Mouse (Mus musculus): ENCODE data around the gene Fam166a. TPM values are rescaled to one million over a fixed set of nuclear protein-coding genes. Genes with fewer than 3 reads are reported as not detected.
A peak's percentile ranks its signal among the peaks of the same experiment; 100 is the strongest.

Fam166a gene
- total RNA-seq, 2 experiments from 2014 or later, result not detected

- intact Hi-C loops (cut with DNase I), result no loop called here
- peak; percentile 96 to 98 for DNase-seq (ENCODE audit: extremely low spot score in 1 of 2, low spot score in 2 of 2)
These were observed 43.8 kb downstream of the Fam166a start, which contains the start of gene Tprn for GRCm38 (mm10) chr2:25262291-25262767. Gene Tprn (plus strand): TSS chr2:25262618.

GRCm38 (mm10) chr2:25262795-25263622 lies 44.5 kb downstream of the Fam166a start:
- intact Hi-C loops (cut with DNase I), result no loop called here
- DNase-seq (ENCODE audit: extremely low spot score in 1 of 2, low spot score in 2 of 2), result peak in 1 of 2 experiments; percentile 72

- intact Hi-C loops (cut with DNase I), result no loop called here
- no peak for DNase-seq (ENCODE audit: extremely low spot score in 1 of 2, low spot score in 2 of 2)
These were observed 45.2 kb downstream of the Fam166a start for GRCm38 (mm10) chr2:25263623-25264285.

GRCm38 (mm10) chr2:25264286-25264660 lies 45.7 kb downstream of the Fam166a start:
- intact Hi-C loops (cut with DNase I), result no loop called here
- no peak for DNase-seq (ENCODE audit: extremely low spot score in 1 of 2, low spot score in 2 of 2)

GRCm38 (mm10) chr2:25264851-25265250 lies 46.3 kb downstream of the Fam166a start:
- no peak for DNase-seq (ENCODE audit: extremely low spot score in 1 of 2, low spot score in 2 of 2)
- intact Hi-C loops (cut with DNase I), result no loop called here

- no peak for DNase-seq (ENCODE audit: extremely low spot score in 1 of 2, low spot score in 2 of 2)
- intact Hi-C loops (cut with DNase I), result no loop called here
These were observed 47.5 kb downstream of the Fam166a start for GRCm38 (mm10) chr2:25265897-25266656.

- intact Hi-C loops (cut with DNase I), result no loop called here
- DNase-seq (ENCODE audit: extremely low spot score in 1 of 2, low spot score in 2 of 2), result peak in 1 of 2 experiments; percentile 71
These were observed 48.2 kb downstream of the Fam166a start for GRCm38 (mm10) chr2:25266720-25267119.

GRCm38 (mm10) chr2:25267241-25267640 lies 48.7 kb downstream of the Fam166a start:
- DNase-seq (ENCODE audit: extremely low spot score in 1 of 2, low spot score in 2 of 2), result no peak
- intact Hi-C loops (cut with DNase I), result no loop called here

- intact Hi-C loops (cut with DNase I), result no loop called here
- no peak for DNase-seq (ENCODE audit: extremely low spot score in 1 of 2, low spot score in 2 of 2)
These were observed 49.3 kb downstream of the Fam166a start for GRCm38 (mm10) chr2:25267746-25268309.

Other genes starting within 250 kb of the Fam166a start
- 10 to 100 TPM; 83.8 to 84.2 TPM for gene Mrpl41, start 243.6 kb upstream of the Fam166a start, total RNA-seq (2021)
- gene Pnpla7, start 242.7 kb upstream of the Fam166a start, total RNA-seq (2021), result 10 to 100 TPM in 1 of 2 experiments, 1 to 10 TPM in 1; 8.7 to 12.3 TPM
- 100 to 1,000 TPM; 566 to 585 TPM for gene Nsmf, start 164.4 kb upstream of the Fam166a start, total RNA-seq (2021)
- not detected for gene Entpd8, start 138.4 kb upstream of the Fam166a start, total RNA-seq (2021)
- not detected for gene Noxa1, start 123.6 kb upstream of the Fam166a start, total RNA-seq (2021)
- gene Nrarp, start 38.0 kb upstream of the Fam166a start, total RNA-seq (2021), result 10 to 100 TPM; 34.5 to 41.9 TPM
- 1 to 10 TPM; 1.8 to 1.9 TPM for gene Tor4a, start 21.9 kb upstream of the Fam166a start, total RNA-seq (2021)
- gene Nelfb, start 7.3 kb upstream of the Fam166a start, total RNA-seq (2021), result 10 to 100 TPM; 51.1 to 56.9 TPM
- not detected for gene Stpg3, start 4.1 kb upstream of the Fam166a start, total RNA-seq (2021)
- gene Tubb4b, start 6.0 kb downstream of the Fam166a start, total RNA-seq (2021), result 100 to 1,000 TPM; 484 to 492 TPM
- not detected for gene Slc34a3, start 15.6 kb downstream of the Fam166a start, total RNA-seq (2021)
- gene Rnf224, start 18.0 kb downstream of the Fam166a start, total RNA-seq (2021), result not detected
- 100 to 1,000 TPM; 229 to 231 TPM for gene Rnf208, start 23.5 kb downstream of the Fam166a start, total RNA-seq (2021)
- not detected for gene Cysrt1, start 23.7 kb downstream of the Fam166a start, total RNA-seq (2021)
- gene AL732309.1, start 28.1 kb downstream of the Fam166a start, total RNA-seq (2021), result 1 to 10 TPM in 1 of 2 experiments, not detected in 1; 2.4 TPM
- gene Tmem203, start 36.7 kb downstream of the Fam166a start, total RNA-seq (2021), result 10 to 100 TPM; 30.5 to 31.4 TPM
- 10 to 100 TPM; 10.8 to 14.6 TPM for gene Tprn, start 43.9 kb downstream of the Fam166a start, total RNA-seq (2021)
- 10 to 100 TPM; 72.1 to 81.0 TPM for gene Ssna1, start 53.7 kb downstream of the Fam166a start, total RNA-seq (2021)
- 10 to 100 TPM; 79.7 to 85.1 TPM for gene Anapc2, start 53.7 kb downstream of the Fam166a start, total RNA-seq (2021)
- not detected for gene Tmem210, start 69.4 kb downstream of the Fam166a start, total RNA-seq (2021)
- gene Lrrc26, start 71.2 kb downstream of the Fam166a start, total RNA-seq (2021), result not detected
- 100 to 1,000 TPM; 386 to 400 TPM for gene Grin1, start 100.4 kb downstream of the Fam166a start, total RNA-seq (2021)
- gene Man1b1, start 113.6 kb downstream of the Fam166a start, total RNA-seq (2021), result 10 to 100 TPM; 57.6 to 64.0 TPM
- 10 to 100 TPM; 24.7 to 28.5 TPM for gene Dpp7, start 137.6 kb downstream of the Fam166a start, total RNA-seq (2021)
- 10 to 100 TPM in 1 of 2 experiments, 1 to 10 TPM in 1; 6.3 to 12.1 TPM for gene Uap1l1, start 146.9 kb downstream of the Fam166a start, total RNA-seq (2021)
- gene Sapcd2, start 153.6 kb downstream of the Fam166a start, total RNA-seq (2021), result 1 to 10 TPM; 9.6 to 9.9 TPM
- 10 to 100 TPM; 12.2 to 15.6 TPM for gene Entpd2, start 177.1 kb downstream of the Fam166a start, total RNA-seq (2021)
- gene Npdc1, start 180.6 kb downstream of the Fam166a start, total RNA-seq (2021), result 100 to 1,000 TPM; 401 to 408 TPM
- under 1 TPM; 0.22 to 0.41 TPM for gene Fut7, start 204.5 kb downstream of the Fam166a start, total RNA-seq (2021)
- 100 to 1,000 TPM; 113 to 121 TPM for gene Abca2, start 210.0 kb downstream of the Fam166a start, total RNA-seq (2021)
- under 1 TPM in 1 of 2 experiments, not detected in 1; 0.87 TPM for gene Clic3, start 238.1 kb downstream of the Fam166a start, total RNA-seq (2021)
- gene Paxx, start 242.3 kb downstream of the Fam166a start, total RNA-seq (2021), result 10 to 100 TPM; 72.0 to 79.5 TPM

Measured in left cerebral cortex, postnatal 10 days (tissue).